Mouse (Mus musculus): Measurements from ENCODE around the gene Nmral1. TPM values are rescaled to one million over a fixed set of nuclear protein-coding genes. Genes with fewer than 3 reads are reported as not detected.

Nmral1 gene
- total RNA-seq (2015) (61.8 and 64.7 TPM in 2 replicates), total RNA-seq (2017) (65.5 and 70.5 TPM in 2 replicates)

DNA sequence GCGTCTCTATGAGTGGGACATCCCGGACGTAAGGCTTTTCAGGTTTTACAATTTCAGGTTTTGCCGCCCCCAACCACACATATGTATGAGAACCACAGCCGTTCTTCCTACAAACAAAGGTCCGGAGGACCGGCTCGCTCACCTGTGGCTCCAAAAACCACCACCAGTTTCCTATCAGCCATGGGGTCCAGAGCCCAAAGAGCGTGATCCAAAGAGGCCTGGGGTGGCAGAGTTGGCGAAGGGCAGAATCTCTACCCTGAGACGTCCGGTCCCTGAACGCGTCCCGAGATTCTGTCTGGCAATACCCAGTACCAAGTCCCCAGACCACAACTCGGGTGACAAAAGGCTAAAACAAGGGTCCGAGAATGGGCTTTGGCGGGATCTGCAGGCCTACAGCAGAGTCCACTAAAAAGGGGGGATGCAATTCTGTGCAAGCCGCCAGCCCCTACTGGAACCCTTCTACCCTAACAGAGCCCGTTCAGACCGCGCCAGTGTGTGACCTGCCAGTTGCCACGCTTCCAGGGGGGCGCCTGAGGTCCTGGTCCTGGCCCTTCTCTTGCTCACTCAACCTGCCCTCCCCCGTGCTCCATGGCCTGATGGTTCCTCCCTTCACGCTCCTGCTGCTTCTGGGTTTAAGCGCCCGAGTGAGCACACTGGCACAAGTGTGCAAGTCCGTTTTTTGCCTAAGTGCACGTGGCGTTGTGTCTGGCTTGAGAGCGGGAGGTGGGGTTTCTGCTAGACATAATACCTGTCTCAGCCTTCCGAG is at the start of gene Nmral1:
Gene Nmral1, minus strand, starts transcription at position 604 of the 766 bp plus-strand sequence.
- peak; percentile 88 for ATAC-seq (replicated peaks; ENCODE audit: poor library complexity)

DNA sequence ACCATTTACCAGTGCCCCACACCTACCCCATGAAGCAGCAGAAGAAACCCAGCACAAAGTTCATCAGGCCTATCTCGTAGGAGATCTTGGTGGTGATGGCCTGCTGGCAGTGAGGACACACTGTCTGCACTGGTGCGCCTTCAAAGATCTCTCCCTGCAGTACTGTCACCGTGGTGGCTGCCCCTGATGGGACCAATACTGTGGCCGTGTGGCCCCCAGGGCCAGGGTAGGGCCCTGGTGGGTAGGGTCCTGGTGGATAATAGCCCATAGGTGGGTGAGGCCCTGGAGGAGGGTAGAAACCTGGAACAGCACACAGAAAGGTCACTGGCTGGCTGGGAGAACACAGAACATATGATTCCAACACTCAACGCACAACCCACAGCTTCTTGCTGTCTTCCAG is 49.6 kb upstream of the Nmral1 start:
- ATAC-seq (replicated peaks; ENCODE audit: poor library complexity) = peak; percentile 20; the same call in 1 of the 2 replicates

DNA sequence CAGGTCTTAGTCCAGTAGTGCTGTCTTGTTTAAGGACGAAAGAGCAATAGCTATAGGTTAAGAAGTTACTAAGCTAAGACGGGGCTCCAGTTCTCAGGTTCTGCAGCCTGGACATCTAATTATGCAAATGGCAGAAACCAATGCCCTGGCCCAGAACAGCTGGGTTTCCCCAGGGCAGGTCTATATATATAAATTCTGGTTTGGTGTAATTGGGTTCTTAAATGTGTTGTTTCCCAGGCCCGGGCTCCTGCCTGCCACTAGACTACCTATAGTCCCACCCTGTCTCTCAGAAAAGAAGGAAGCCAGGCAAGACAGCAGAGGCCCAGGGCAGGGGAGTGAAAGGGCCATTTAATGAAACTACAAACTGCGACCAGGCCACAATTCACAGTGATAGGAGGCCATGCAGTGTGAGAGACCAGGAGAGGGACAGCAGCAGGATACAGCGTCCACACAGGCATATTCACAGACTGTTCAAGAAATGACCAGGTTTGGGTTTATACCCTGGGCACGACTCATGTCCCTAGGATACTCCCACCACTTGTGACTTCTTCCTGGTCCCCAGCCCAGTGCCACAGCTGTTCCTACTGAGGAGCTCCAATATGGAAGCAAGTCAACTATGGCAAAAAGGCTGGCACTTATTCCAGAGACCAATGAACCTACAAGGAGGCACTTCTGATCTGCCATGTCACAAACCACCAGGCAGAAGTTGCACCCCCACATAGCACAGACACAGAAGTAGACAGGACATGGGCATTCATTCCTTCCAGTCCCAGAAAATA is 48.0 kb upstream of the Nmral1 start:
- ATAC-seq (replicated peaks; ENCODE audit: poor library complexity) = no peak

DNA sequence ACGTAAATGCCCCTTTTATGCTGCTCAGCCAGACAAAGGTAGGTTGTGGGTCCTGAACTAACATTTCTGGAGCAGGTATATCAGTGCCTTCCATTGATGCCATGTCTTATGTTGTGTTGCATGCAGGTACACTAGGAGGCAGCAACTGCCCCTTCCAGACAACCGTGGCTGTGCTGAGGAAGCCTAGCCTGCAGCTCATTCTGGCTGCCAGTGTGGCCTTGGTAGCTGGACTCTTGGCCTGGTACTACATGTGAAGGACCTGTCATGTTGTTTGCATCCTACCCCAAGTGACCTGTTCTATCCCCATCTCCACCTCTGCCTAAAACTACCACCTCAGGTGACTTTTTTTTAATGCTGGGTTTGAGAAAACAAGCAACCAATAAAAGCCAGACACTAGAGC is 46.7 kb upstream of the Nmral1 start:
- no peak for ATAC-seq (replicated peaks; ENCODE audit: poor library complexity)

DNA sequence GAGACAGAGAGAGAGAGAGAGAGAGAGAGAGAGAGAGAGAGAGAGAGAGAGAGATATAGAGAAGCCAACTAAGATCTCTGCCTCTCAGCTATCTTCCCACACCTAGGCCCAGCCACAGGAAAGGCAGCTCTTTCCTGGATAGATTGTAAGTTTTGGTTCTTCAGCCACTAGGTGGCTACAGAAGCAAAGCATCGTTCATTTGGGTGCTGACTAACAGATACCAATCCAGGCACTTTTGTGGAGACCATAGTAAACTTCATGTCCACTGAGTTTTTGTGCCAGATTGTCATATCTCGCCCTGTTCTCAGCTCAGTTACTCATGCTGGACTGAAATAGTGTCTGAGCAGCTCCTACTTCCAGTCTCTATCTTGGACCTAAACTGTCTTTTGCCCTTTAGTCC is 44.1 kb upstream of the Nmral1 start:
- peak; percentile 95 for ATAC-seq (replicated peaks; ENCODE audit: poor library complexity)

DNA sequence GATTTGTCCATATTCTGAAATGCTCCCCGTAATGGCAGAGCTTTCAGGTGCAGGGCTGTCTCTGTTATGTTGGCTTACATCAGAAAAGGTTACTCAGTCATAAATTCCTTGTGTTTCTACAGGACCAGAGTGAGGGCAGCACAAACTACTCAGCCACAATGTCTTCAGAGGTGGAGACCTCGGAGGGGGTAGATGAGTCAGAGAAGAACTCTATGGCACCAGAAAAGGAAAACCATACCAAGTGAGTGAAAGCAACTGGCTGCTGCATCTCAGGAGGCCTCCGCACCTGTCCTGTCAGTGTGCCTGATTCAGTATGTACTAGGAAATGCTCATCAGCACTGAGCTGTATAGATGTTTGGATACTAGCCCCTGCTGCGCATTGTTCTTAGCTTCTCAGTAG is 43.3 kb upstream of the Nmral1 start:
- no peak for ATAC-seq (replicated peaks; ENCODE audit: poor library complexity)

DNA sequence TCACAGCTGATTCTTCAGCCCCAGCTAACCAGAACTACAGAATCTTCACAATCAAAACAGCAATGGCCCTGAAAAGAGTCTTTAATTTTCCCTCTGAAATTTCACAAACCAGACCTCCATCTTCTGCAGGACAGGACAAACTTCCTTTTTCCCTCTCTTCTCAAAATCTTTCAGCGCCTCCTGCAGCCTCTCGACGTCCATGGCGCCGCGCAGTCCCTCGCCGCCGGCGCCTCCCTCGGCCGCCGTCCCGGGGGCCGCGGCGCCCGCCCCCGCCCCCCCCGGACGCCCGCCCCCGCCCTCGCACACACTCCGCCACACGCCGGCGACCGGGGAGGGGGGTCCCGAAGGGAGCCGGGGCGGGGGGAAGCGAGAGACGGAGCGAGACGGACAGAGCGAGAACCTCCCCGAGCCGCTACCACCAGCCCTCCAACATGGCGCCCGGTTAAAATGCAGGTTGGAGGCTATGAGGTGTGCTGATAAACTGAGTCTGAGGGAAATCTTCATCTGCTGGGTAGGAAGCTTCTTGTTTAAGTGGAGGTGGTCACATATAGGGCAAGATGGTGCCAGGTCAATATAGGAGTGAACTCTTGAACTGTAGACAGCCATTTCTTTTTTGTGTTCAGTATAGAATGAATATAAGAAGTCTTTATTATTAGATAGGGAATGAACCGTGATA is 37.6 kb upstream of the Nmral1 start:
- peak; percentile 81 for ATAC-seq (replicated peaks; ENCODE audit: poor library complexity)

DNA sequence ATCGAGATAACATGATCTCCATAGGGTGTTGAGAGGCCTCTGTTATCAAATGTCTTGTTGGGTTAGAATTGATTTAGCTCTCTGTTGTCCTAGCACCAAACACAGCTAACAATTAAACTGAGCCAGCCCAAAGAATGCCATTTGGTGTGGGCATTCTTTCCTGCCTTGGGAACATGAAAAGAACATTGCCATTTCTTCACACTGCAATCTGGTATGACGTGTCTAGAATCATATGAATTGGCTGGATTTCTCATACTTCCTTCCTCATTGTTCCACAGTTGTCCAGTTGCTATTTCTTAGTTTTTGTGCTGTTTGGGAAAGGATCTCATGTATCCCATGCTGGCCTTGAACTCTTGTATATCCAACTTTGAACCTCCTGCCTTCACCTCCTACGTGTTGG is 34.9 kb upstream of the Nmral1 start:
- 0 out of 2 replicates have a peak, but pooled peaks have one; percentile 37 for ATAC-seq (replicated peaks; ENCODE audit: poor library complexity)

DNA sequence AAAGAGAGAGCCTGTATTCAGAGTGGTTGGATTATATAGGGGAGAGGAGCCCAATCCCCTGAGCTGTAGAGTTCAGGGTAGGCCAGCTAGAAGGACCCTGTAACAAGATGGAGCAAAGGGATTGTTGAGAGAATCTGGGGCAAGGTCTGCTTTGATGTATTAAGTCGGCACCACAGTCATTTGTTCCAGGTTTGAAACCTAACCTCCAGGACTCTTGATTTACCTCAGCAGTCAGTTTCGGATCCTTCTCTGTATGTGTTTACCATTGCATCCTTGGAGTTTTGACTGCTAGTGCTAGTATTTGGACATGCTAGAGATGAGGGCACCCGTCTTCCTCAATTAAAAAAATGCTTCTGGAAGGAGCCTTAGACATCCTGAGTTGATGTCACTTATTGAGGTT is 33.0 kb upstream of the Nmral1 start:
- no peak for ATAC-seq (replicated peaks; ENCODE audit: poor library complexity)

DNA sequence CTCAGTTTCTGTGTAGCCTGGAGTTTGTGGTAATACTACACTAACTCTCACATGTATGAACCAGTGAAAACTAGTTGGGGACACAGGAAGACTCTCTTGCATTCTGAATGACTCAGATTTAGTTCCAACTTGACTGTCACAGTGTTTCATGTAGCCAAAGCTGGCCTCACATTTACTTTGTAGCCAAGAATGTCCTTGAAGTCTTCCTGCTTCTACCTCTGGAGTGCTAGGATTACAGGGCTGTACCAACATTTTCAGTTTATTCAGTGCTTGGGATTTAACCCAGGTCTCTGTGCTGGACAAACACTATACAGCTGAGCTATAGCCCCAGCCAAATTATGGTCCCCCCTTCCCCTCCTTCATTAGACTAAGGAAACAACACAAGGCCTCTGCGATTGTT is 23.0 kb upstream of the Nmral1 start:
- no peak for ATAC-seq (replicated peaks; ENCODE audit: poor library complexity)

DNA sequence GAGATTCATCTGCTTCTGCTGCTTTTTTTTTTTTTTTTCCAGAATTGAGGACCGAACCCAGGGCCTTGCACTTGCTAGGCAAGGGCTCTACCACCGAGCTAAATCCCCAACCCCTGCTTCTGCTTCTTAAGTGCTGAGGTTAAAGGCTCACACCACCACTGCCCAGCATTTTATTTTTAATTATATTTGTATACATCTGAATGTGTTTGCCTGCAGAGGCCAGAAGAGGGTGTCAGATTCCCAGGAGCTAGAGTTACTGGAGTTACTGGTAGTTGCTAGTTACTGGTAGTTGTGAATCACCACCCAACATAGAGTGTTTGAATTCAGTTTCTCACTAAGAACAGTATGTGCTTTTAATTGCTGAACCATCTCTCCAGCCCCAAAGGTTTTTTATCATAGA is 20.8 kb upstream of the Nmral1 start:
- ATAC-seq (replicated peaks; ENCODE audit: poor library complexity) = no peak

DNA sequence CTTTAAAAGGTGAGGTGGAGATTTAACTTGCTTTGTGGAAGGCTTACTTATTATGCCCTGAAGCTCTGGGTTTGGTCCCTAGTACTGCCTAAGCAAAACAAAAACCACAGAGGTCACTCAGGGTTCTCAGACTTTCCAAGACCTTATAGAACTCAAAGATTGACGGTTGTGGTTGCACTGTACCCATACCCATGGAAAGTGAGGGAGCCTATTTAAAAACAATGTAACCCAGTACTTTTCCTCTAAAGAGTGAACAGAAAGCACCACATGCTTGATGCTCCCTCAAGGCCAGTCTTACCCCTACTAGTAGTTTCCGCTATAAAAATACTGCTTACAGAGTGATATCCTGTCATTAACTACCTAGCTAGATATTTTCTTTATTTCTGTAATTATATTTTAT is 17.1 kb upstream of the Nmral1 start:
- ATAC-seq (replicated peaks; ENCODE audit: poor library complexity) = no peak

DNA sequence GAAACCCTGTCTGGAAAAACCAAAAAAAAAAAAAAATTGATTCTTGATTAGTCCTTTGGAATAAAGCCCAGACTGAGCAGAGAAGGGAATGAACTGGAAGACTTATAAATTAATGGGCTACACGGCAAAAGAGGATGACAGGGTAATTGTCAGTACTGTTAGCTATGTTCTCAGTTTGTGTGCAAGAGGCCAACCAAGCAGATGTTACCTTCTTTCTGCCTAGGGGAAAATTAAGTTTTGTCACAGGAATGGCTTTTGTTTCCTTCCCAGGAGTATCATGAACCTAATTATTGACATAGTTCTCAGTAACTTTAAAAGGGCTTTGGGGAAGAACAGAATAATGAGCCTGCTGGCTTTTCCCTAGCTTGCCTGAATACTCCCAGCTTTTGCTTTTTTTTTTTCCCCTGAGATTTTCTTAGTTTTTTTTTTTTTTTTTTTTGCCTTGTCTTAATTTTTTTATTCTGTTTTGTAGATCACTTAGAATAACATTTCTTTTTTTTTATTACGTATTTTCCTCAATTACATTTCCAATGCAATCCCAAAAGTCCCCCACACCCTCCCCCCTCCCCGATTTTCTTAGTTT is 11.7 kb upstream of the Nmral1 start:
- no peak for ATAC-seq (replicated peaks; ENCODE audit: poor library complexity)

DNA sequence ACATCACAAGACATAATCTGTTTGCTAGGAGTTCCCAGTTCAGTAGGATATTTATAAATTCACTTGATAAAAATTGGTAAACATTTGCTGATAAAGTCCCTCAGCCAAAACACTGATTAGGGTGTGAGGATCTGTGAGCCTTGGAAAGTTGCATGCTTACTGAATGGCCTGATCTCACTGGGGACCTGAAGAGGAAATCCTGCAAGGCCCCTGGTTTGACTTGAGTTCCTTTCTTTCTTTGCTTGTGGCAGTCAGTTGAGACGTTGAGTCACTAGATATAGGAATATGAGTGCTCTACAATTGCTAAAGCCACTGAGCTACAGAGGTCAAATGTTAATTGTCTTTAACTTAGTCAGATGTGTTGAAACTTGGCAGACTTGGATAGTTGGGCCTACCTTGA is 8.8 kb upstream of the Nmral1 start:
- no peak for ATAC-seq (replicated peaks; ENCODE audit: poor library complexity)

DNA sequence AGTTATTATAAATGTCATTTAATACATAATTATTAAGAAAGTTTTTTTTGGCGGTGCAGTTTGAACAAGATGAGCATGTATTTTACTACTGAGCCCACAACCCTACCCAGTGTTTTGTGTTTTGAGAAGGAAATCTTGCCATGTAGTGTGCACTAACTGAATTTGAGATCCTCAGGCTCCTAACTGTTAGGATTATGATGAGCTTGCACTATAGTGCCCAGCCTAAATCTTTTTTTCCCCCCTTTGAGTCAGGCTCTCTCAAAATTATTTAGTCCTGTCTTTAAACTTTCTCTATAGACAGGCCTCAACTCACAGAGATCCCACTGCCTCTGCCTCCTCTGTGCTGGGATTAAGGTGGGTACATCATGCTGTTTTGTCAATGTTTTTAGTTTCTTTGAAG is 8.4 kb upstream of the Nmral1 start:
- no peak for ATAC-seq (replicated peaks; ENCODE audit: poor library complexity)

DNA sequence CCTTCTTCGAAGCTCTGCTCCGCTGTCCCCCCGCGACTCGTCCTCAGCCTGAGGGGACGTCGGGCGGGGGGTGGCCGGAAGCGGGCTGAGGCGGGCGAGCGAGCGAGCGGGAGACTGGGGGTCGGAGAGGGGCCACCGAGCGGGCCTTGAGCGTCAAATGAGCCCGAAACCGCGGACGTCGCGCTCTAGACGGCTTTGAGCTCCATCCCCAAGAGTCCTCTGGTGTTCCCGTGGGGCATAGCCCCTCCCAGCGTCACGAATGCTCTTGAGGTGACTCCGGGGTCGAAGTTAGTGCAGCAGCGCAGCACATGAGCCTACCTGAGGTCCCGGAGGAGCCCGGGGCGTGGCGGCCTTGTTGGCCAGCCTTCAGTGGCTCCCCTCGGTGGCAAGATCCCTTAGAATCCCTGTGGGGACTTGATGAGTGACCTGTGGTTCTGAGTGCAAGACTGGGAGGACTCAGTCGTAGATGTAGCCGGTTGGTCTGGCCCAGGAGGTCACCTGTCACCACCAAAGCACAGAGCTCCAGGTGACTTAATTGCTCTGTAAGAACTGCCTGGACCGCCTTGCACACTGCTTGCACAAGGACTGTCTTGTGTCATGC is 7.5 kb upstream of the Nmral1 start:
- peak; percentile 17 for ATAC-seq (replicated peaks; ENCODE audit: poor library complexity)

DNA sequence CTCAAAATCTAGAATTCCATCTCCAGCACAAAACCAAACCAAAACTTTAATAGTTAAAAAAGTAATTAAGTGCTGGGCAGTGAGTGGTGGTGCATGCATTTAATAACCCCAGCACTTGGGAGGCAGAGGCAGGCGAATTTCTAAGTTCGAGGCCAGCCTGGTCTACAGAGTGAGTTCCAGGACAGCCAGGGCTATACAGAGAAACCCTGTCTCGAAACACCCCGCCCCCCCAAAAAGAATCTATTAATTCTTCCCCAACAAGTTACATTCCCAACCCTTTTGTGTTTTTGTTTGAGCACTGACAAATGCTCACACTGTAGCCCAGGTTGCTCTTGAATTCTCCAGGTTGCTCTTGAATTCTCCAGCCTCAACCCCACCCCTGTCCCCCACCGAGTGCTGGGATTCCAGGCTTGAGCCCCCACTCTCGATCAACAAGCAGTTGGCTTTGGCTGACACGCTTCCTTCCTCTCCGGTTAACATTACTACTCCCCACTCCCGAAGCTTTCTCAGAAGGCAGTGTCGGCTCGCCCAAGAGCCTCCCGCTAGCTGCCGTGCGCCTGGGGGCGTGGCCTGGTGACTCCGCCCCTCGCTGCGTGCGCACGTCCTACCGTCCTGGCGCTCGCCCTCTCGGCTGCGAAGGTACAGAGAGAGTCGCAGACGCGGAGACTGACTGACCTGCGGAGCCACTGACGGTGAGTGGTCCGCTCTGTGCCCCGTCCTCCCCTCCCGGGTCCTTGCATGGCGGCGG is 6.8 kb upstream of the Nmral1 start, which contains the start of gene Hmox2:
Gene Hmox2, plus strand, starts transcription at position 582 of the 748 bp plus-strand sequence.
- peak; percentile 88 for ATAC-seq (replicated peaks; ENCODE audit: poor library complexity)

DNA sequence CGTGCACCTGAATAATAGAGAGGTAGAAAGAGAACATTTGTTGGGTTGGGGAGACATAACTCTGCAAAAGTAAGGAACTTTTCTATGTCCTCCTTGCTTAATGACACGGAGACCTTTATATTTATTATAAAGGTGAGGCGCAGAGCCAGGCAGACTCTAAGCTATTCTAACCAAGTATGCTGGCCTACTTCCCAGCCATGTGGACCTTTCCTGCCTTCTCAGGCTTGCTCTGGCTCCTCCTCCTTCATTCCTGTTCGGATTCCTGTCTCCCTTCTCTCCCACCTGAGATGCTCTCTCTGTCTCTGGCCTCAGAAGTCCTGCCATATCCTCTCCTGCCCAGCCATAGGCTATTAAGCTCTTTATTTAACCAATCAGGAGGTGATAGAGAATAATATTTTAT is 6.1 kb upstream of the Nmral1 start:
- no peak for ATAC-seq (replicated peaks; ENCODE audit: poor library complexity)

DNA sequence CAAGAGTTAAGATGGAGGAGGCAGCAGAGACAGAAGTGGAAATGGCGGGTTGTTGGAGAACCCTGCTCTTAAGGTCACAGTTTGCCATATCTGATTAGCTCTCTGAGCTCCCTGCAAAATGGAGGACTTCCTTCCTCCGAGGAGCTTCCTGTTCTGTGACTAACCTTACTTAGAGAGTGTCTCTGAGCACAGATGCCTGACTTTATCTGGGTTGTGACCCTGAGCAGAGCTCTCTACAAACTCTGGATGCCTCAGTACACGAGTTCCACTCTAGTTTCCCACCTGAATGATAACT is 3.7 kb upstream of the Nmral1 start:
- ATAC-seq (replicated peaks; ENCODE audit: poor library complexity) = peak; percentile 7; the same call in 1 of the 2 replicates

Measured in megakaryocyte progenitor cell, adult 5-6 weeks (primary cell).